Mouse (Mus musculus) layer of hippocampus, postnatal 36 days (tissue): ENCODE data around the gene Mt4. TPM values are rescaled to one million over a fixed set of nuclear protein-coding genes. Genes with fewer than 3 reads are reported as not detected.
"Not testable (repeated sequence)": the region's sequence is repeated elsewhere in the genome, so short reads cannot be mapped to it uniquely, and the experiment has no call there.

Experiments
- DNase-seq, 2 experiments: peaks; one replicate each; pipeline ENCODE4 v3.0.0; 2022
- total RNA-seq, 2 experiments: library from RNA; stranded (reverse); gene quantifications; 2 replicates each; pipeline ENCODE4 v1.2.3; 2021

Mt4 gene
- not detected for total RNA-seq

DNA sequence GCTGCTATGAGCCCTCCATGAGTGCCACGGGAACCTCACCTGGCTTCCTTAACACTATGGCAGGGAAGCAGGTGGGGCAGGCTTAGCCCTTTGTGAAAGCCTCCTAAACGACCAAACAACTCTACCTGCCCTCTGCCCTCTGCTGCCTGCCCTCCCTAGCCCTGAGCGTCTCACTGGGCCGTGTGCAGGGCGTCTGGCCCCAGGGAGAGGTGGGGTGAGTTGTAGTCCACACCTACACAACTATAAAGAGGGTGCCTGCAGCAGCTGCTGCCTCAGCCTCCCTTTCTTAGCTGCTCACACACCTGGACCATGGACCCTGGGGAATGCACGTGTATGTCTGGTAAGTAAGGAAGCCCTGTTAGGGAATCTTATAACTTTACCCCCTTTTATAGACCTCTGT lies at the start of gene Mt4:
Mt4 (plus strand) TSS at position 265 of the 400 bp plus-strand sequence.
- no peak for DNase-seq

GRCm38 (mm10) chr8:94087964-94088363 lies 49.0 kb upstream of the Mt4 start:
- DNase-seq = no peak

- no peak for DNase-seq
These were observed 47.3 kb upstream of the Mt4 start for GRCm38 (mm10) chr8:94089715-94090114.

DNA sequence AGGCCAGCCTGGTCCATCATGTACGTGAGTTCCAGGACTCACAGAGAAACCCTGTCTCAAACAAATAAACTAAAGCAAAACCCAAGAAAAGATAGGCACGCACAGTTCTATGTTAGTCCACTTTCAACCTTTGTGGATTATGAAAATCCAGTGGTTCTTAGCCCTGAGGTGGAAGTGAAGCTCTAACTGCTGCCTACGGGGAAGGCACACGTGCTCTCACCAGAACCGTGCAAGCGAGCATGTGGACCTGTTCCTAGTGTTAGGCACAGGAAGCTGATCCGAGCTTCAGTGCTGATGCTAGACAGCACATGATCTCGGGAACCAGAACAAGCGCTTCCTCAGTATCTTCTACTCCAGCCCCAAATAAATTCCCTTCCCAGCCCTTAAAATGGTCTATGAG lies 44.1 kb upstream of the Mt4 start:
- DNase-seq = no peak

- DNase-seq = no peak
These were observed 42.7 kb upstream of the Mt4 start for GRCm38 (mm10) chr8:94094281-94094680.

DNA sequence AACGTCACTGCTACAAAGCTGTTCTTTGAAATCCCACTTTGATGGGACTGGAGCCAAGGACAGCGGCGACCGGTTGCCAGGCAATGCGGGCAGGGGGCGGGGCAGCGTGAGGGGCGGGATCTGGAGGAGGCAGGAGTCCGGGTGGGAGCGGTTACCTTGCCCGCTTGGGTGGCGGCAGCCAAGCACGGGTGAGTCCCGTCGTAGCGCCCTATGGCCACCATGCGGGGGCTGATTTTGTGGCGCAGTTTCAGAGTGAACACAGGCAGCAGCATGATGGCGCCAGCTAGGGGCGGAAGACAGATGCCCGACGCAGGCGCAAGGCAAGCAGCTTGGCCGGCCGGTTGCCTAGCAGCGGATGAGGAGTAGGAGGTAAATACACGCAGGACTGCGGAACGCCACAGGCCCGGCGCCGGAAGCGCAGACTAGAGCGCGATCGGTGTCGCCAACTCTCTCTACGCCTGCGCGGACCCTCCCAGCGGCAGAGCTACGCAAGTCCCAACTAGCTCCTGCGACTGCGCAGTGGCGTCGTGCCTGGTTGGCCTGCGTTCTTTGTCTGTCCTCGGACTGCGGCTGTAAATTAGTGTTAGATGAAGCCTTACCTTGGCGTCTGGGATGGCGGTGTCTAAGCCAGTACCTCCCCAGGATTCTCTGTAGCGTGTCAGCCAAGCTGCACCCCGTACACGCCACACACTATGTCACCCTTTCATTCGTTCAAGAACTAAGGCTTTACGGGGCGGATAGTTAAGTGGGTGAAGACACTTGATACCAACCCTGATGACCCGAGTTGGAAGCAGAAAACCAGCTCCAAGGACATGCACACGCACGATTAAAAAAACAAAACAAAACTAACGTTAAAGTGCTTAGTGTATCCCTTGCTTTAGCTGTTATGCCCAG lies 38.7 kb upstream of the Mt4 start, which contains the start of gene Bbs2:
Bbs2 (minus strand) TSS at position 848 of the 894 bp plus-strand sequence.
- peak; percentile 99 to 100 for DNase-seq

GRCm38 (mm10) chr8:94098996-94099395 lies 38.0 kb upstream of the Mt4 start:
- DNase-seq = no peak

- DNase-seq = peak; percentile 28 to 36
These were observed 32.9 kb upstream of the Mt4 start for GRCm38 (mm10) chr8:94104146-94104545.

- no peak for DNase-seq
These were observed 29.1 kb upstream of the Mt4 start for GRCm38 (mm10) chr8:94107871-94108270.

DNA sequence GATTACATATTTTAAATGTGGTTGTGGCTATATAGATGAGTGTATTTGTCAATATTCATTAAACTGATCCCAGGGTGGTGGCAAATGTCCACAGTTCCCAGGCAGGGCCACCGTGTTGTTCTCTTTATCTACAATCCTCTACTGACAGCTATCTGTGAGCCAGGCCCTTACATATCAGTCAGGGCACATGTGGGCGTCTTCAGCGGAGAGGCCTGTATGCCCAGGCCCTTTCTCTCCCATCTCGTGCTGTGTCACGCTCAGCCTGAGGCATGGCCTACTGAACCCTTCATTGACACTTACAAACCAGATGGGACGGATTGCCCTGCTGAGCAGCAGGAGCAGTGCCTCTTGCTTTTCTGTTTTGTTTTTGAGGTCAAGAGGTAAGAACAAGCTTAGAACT lies 27.6 kb upstream of the Mt4 start:
- DNase-seq = no peak

GRCm38 (mm10) chr8:94109835-94110234 lies 27.2 kb upstream of the Mt4 start:
- DNase-seq = no peak

DNA sequence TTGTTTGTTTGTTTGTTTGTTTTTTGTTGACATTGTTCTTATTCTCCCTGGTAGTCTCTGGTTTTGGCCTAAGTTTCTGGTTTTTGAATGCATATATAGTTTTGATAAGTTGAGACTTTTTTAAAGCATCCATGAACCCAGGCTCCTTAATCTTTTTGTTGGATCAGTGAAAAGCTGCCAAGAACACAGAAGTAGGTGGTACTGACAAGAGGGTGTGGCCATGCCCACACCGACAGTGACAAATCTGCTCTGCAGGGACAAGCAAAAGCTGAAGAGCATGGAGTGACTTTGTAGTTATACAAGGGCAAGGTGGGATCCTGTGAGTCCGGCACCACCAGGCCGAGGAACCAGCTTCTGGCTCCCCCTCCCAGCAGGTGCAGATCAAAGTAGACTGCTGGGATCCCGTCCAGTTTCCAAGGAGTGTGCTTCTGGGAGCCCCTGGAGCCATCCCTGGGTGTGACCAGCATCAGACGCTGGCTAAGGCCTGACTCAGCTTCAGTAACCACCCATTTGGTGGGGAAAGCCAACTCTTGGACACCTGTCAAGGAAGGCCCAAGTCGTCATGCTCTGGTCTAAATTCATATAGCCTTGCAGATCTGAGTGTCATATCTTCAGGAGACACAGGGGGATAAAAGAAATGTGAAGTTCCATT lies 26.3 kb upstream of the Mt4 start:
- DNase-seq = no peak

- DNase-seq = no peak
These were observed 23.6 kb upstream of the Mt4 start for GRCm38 (mm10) chr8:94113435-94113834.

DNA sequence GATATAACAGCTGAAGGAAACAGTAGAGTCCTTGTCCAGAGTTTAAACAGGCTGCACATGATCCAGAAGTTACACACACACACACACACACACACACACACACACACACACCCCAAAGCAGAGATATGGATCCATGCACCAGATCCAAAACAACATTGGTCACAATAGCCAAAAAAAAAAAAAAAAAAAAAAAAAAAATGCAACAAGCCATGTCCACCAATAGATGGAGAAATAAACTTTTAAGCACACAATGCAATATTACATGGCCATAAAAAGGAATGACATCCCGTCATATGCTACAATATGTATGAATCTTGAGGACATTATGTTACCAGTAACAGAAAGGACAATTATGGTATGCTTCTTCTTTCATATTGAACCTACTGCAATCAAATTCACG lies 23.0 kb upstream of the Mt4 start:
- DNase-seq = no peak

DNA sequence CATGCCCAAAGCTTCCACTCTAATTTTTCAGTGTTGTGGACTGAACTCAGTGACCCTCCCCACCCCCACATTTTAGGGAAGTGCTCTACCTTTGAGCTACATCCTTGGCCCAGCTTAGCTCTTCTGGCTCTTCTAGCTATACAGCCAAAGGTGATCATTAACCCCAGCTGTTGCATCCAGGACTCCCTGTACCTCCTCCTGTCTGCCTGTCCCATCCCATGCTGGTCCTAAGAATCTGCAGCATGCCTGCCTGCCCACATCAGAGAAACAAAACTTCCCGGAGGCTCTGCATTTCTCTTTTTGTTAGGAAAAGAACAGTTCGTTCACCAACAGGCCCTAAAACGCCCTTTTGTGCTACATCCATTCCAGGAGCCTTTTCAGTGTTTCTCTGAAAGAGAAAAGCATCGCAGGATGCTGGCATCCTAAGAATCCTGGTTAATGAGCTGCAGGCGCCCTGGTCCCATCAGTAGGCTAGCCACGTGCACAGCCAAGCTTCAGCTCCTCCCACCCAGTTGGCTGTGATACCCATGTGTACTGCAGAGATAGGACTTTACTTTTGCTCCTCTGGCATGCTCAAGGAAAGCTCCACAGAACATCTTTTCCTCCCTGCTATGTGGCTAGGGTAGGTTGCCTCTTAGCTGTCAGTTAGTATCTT lies 18.1 kb upstream of the Mt4 start:
- peak; percentile 70 to 72 for DNase-seq

DNA sequence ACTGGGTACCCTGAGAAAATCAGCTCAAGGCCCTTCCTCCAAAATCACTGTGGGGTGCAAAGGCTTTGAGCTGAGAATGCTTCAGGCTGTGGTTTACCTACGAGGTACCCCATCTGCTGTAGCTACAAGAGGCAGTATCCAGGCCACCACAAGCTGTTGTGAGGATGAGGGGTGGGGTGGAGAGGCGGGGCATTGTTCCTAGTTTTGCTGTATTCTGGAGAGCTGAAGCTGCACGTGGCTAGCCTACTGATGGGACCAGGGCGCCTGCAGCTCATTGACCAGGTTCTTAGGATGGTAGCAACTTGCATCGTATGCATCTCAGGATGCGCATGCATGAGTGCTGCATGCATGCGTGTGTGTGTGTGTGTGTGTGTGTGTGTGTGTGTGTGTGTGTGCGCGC lies 15.4 kb upstream of the Mt4 start:
- no peak for DNase-seq

- DNase-seq = peak in 1 of 2 experiments; percentile 60
These were observed 14.1 kb upstream of the Mt4 start for GRCm38 (mm10) chr8:94122711-94123468.

GRCm38 (mm10) chr8:94127711-94128110 lies 9.3 kb upstream of the Mt4 start:
- no peak for DNase-seq

- DNase-seq = no peak
These were observed 7.7 kb upstream of the Mt4 start for GRCm38 (mm10) chr8:94129133-94129789.

DNA sequence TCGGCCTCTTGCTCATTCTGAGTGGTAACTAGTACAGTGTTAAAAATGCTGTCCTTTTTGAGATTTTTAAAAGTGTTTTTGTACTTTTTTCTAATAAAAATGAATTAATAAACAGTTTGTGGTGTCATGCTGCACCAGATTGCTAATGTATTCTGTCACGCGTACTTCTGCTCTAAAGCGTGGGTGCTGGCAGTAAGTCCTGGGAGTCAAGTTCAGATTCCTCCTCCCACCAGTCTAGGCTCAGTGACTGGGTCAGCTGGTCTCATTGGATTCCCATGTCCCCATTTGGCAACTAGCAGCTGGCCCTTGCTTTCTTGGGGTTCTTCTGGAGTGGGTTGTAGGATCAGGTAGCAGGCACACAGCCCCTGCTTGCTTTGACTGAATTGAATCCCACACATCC lies 6.9 kb upstream of the Mt4 start:
- DNase-seq = no peak

DNA sequence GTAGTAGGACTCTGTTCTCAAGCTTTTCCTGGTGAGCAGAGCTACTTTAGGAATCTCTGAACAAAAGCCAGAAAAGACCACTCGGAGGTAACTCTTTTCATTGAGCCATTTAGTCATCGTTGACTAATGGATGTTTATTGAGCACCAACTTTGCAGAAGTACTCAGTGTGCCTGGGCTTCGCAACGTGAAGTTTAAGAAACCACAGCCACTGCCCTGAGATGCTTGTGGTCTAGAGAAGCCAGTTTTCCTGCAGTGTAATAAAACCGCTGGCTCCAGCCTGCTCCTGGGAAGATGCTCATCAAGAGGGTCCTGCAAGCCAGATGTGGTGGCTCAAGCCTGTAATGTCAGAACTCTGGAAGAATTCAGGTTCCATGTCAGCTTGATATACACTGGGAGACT lies 4.9 kb upstream of the Mt4 start:
- no peak for DNase-seq

- not testable (repeated sequence) for DNase-seq
These were observed 2.4 kb upstream of the Mt4 start for GRCm38 (mm10) chr8:94134601-94135000.
